Comparison of ENCODE assay signal across 14 mouse cellular contexts in genomic region chr11:6119312-6119711, GRCm38 (mm10). TPM values are rescaled to one million over a fixed set of nuclear protein-coding genes. Genes with fewer than 3 reads are reported as not detected.
A peak's percentile ranks its signal among the peaks of the same experiment; 100 is the strongest.
DNase-seq lines count a peak whose midpoint lies in the region; TF ChIP-seq lines count a peak whose summit lies in the region.
"Had no signal": no experiment of that assay in that cellular context is flagged by ENCODE, and none has a peak within 500 bp of the region (broad histone marks: within the 10 kb centered on the region; RNA-seq: fewer than 3 reads in every experiment).

No protein-coding gene starts in this region.

- H3K4me3 ChIP-seq in myocyte: no peak overlapping the region
- H3K4me3 ChIP-seq: embryonic facial prominence, embryonic 12.5 days; heart, embryonic 12.5 days; intestine, embryonic 15.5 days; liver, embryonic 13.5 days had no signal

- H3K4me2 ChIP-seq in myocyte (ENCODE audit: low read depth): peak overlapping the region; percentile 8
- H3K4me2 ChIP-seq: embryonic facial prominence, embryonic 12.5 days; heart, embryonic 12.5 days; intestine, embryonic 15.5 days; liver, embryonic 13.5 days had no signal

- peaks cover 4% of the 10 kb centered on the region for H3K36me3 ChIP-seq in myocyte (ENCODE audit: control insufficient read depth, insufficient read depth)

- H3K79me2 ChIP-seq in myocyte (ENCODE audit: control insufficient read depth, insufficient read depth): peaks cover 4% of the 10 kb centered on the region

- no peaks in the 10 kb centered on the region for H3K27me3 ChIP-seq in myocyte (ENCODE audit: control insufficient read depth, insufficient read depth, insufficient read length)
- H3K27me3 ChIP-seq: embryonic facial prominence, embryonic 12.5 days; heart, embryonic 12.5 days; intestine, embryonic 15.5 days; liver, embryonic 13.5 days had no signal

- no peak for TF ChIP-seq POLR2A in myocyte (IDR thresholded peaks at IDR 0.05; ENCODE audit: insufficient read length, low read depth)

- no peak overlapping the region for H3ac ChIP-seq in myocyte (ENCODE audit: control insufficient read depth, insufficient read length)

- DNase-seq in cerebellum, adult 18-20 months: peak; percentile 49 to 51
- DNase-seq in cerebellum, adult 9-10 months: no peak
- peak; percentile 45 for DNase-seq in cerebellum, adult 8-10 months
- DNase-seq in layer of hippocampus, adult 8-10 months (ENCODE audit: low spot score in 2 of 2): peak; percentile 40 to 43
- no peak for DNase-seq in thymus, postnatal 14 days
- no peak for DNase-seq in urinary bladder, postnatal 36 days (ENCODE audit: low spot score in 2 of 2)
- DNase-seq in embryo, embryonic 11 days: no peak
- DNase-seq: adrenal gland, adult 8-10 months; liver, embryonic 13.5 days; spleen, adult 18-20 months had no signal

TF ChIP-seq in myocyte, 11 proteins besides CTCF, POLR2A, EP300 and RAD21:
- TF ChIP-seq CEBPB (IDR thresholded peaks at IDR 0.05; ENCODE audit: insufficient read depth, poor library complexity, severe bottlenecking) (no peak), MYOG (IDR thresholded peaks at IDR 0.05; ENCODE audit: control insufficient read depth in 1 of 3, insufficient read depth in 1 of 3, insufficient read length in 2 of 3, low read depth in 2 of 3) (peak; percentile 65 to 90 (median 84)), SRF (IDR thresholded peaks at IDR 0.05; ENCODE audit: control insufficient read depth, insufficient read length, low read depth) (no peak), TCF12 (IDR thresholded peaks at IDR 0.05; ENCODE audit: insufficient read depth, poor library complexity, severe bottlenecking) (peak; percentile 54), USF1 (IDR thresholded peaks at IDR 0.05; ENCODE audit: low read depth) (no peak), TCF3 (IDR thresholded peaks at IDR 0.05; ENCODE audit: insufficient read length, low read depth) (peak; percentile 53), POLR2AphosphoS2 (IDR thresholded peaks at IDR 0.05; ENCODE audit: insufficient read length, low read depth) (no peak), MAX (IDR thresholded peaks at IDR 0.05; ENCODE audit: low read depth) (no peak), E2F4 (IDR thresholded peaks at IDR 0.05; ENCODE audit: insufficient read depth) (no peak), MYOD1 (IDR thresholded peaks at IDR 0.05; ENCODE audit: control insufficient read depth in 1 of 3, insufficient read length in 2 of 3, low read depth in 2 of 3) (peak in 2 of 3 experiments; percentile 67 to 95), REST (IDR thresholded peaks at IDR 0.05; ENCODE audit: insufficient read depth, insufficient read length) (no peak)
TF ChIP-seq in myocyte: peak in this region for 4.

RNA-seq across cellular contexts. Expression of gene Camk2b, which starts 53.1 kb away (rescaled TPM):
- total RNA-seq in layer of hippocampus, adult 8-10 months (2022): 1,000 to 10,000 TPM in 2 of 4 experiments, 100 to 1,000 TPM in 2; 958 to 1,016 (median 997) TPM
- 1.5 TPM for polyA plus RNA-seq in myocyte (2012; fragmentation: generic; extraction: Trizol)

Comparison
In these comparisons a context has a peak if more than half of its experiments do, and no peak if none do; other contexts are left out.
1. DNase-seq: peak in cerebellum, adult 18-20 months (2 of 2), cerebellum, adult 8-10 months (single experiment) and layer of hippocampus, adult 8-10 months (2 of 2); none in cerebellum, adult 9-10 months (single experiment), thymus, postnatal 14 days (single experiment), urinary bladder, postnatal 36 days (0 of 2) and embryo, embryonic 11 days (single experiment).